Mouse (Mus musculus): Measurements from ENCODE around the gene Acoxl. TPM values are rescaled to one million over a fixed set of nuclear protein-coding genes. Genes with fewer than 3 reads are reported as not detected.
"Not testable (repeated sequence)": the region's sequence is repeated elsewhere in the genome, so short reads cannot be mapped to it uniquely, and the experiment has no call there.

Acoxl gene
- total RNA-seq, 2 experiments from 2014 or later, result not detected

GRCm38 (mm10) chr2:128069025-128069424 is 230.3 kb downstream of the Acoxl start:
- DNase-seq (ENCODE audit: extremely low spot score in 1 of 2, low spot score in 1 of 2), result no peak

GRCm38 (mm10) chr2:128071791-128072190 is 233.1 kb downstream of the Acoxl start:
- DNase-seq (ENCODE audit: extremely low spot score in 1 of 2, low spot score in 1 of 2), result no peak

DNA sequence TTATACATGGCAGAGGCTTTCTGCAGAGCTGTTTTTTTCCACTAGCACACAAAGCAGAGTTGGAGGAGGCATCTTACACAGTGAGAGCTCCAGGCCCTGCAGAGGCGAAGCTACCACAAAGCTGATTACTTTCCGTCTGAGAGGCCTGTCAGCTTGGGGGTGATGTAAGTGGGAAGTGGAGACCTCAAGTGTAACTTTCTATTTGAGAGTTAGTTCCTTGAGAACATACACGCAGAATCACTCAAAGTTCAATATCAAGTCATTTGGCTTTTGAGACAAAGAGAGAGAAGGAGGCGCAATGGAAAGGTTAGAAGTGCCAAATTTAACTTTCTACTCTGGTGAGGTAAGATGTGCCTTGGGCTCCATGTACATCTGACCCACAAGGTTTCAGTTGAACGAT is 234.3 kb downstream of the Acoxl start:
- DNase-seq (ENCODE audit: extremely low spot score in 1 of 2, low spot score in 1 of 2), result no peak

DNA sequence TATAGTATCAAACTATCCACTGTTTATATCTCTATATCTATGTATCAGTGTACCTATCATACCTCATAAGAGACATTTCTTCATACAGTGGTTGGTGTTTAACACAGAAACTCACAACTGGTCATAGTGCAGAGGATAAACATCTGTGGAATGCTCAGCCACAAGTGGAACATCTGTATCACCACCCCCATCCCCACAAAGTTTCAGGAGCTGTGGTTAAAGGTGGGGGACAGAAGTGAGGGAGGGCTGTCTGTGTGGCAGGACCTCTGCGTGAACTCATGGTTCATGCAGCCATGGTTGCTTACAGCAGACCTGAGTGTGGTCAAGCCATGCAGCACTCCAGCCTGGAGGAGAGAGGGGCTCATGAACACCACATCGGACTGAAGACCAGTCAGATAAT is 234.9 kb downstream of the Acoxl start:
- DNase-seq (ENCODE audit: extremely low spot score in 1 of 2, low spot score in 1 of 2), result no peak

DNA sequence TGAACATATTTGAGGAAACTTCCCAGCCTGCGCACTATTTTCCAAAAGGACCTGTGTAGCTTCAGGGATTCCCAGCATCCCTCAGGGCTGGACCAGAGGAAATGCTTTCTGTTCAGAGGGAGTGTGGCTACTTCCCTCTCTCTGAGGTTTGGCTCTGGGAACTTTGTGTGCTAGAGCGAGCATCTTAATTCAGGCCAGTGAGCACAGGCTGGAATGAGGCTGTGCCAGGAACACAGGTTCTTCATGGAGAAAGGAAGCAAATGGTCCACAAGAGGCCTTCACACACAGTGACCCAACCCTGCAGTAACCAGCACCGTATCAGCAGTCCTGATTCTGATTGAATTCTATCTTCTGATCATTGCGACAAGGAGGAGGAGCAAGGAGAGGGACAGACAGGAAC is 238.3 kb downstream of the Acoxl start:
- no peak for DNase-seq (ENCODE audit: extremely low spot score in 1 of 2, low spot score in 1 of 2)

DNA sequence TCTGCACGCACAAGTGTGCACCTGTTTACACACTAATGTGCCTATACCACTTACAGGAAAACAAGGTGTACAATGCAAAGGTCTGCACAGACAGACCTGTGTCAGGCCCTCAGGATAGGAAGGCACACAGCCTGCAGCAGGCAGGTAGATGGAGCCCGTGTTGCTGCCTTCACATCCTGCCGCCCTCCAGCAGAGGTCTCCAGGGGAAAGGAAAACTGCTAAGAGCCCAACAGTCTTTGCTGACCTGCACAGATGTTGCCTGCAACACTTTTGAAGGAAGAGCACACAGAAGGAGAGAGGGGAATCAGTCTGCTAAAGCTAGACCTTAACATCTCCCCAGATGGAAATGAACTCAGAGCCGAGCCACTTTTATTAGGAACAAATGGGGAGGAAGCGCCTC is 240.2 kb downstream of the Acoxl start:
- no peak for DNase-seq (ENCODE audit: extremely low spot score in 1 of 2, low spot score in 1 of 2)

DNA sequence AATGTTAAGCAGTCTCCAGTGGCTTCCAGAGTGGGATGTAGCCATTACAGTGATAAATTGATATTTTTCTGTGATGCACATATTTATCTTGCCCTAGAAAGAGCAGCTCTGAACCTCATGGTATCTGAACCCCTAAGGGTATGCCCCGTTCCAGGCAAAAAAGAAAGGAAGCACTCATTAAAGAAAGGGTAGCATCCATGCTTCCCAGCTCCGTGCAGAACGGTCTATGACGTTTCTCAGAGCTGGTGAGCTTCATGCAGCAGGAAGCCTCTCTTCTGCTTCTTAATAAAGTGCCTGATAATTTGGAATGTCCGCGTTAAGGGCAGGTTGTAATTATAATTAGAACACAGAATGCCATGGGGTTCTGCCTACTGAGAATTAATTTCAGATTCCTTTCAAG is 240.6 kb downstream of the Acoxl start:
- DNase-seq (ENCODE audit: extremely low spot score in 1 of 2, low spot score in 1 of 2), result no peak

DNA sequence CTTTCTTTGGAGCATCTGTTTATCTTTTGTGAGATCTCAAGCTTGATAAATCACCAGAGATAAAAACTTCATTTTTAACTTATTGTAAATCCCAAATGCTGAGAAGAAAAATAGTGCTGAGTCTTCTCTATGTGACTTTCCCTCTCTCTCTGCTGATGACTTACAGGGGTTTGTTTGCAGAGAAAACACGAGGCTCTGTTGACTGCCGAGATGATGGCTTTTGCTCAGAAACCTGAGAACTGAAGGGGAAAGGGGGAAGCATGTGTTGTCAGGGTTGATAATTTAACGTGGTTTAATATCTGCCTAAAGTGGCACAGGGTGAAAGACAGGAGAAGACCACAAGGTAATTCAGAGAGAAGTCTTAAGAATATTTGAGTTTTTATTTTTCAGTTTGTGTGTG is 245.2 kb downstream of the Acoxl start:
- no peak for DNase-seq (ENCODE audit: extremely low spot score in 1 of 2, low spot score in 1 of 2)

DNA sequence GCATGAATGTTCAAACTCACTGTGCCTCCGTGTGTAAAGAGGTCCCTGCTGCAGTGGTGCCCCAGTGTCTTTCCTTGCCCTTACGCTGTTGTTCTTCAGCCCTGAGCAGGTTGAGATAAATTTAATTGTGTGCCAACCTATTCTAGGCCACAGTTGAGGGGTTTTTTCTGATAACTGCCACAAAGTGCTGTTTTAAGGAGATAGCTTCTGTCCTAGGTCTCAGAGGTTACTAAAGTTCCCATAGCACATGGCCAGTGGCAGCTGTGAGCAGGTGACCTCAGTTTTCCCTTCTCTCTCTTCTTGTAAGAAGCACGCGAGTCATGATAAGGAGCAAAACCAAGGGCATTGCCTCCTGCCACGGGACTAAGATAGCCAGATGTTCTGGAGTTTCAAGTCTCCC is 245.9 kb downstream of the Acoxl start:
- DNase-seq (ENCODE audit: extremely low spot score in 1 of 2, low spot score in 1 of 2), result no peak

DNA sequence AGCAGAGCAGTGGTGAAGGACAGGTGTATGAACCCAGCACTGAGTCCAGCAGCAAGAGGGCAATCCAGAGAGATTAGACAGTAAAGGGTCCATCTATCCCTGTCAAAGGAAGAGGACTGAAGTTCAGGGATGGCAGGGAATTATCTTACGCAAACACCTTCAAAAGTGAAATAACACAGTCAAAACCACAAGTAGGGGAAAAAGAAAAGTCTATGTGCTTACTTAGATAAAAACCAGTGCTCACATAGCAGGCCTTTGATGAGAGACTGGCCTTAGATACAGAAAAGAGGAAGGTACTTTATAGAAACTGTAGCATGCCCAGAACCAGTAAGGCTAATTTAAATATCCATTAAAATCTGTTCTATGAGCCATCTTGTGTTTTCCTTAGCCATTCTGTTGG is 246.8 kb downstream of the Acoxl start:
- DNase-seq (ENCODE audit: extremely low spot score in 1 of 2, low spot score in 1 of 2), result no peak

DNA sequence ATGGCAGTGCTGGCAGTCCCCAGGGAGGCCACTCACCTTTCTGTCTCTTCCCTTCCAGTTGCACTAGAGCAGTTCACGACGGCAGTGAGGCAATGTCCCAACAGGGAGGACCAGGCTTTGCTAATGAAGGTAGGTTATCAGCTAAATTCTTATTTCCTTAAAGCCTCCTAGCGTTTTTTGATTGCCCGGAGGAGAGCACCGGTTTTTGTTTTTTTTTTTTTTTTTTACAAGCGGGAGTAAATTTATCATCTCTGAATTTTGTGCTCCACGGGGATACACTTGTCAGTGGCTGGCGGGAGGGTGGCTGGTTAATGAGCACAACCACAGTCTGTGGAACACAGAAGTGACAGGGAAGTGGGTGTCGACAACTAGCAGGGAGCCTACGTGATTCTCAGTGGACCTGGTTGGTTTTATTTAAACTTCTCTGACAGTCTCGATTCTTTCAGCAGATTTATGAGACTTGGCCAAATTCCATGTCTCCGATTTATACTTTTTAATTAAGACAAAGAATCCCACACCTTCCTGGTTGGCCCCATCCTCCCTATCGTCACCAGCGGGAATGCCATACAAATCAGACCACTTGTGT is 247.7 kb downstream of the Acoxl start:
- no peak for DNase-seq (ENCODE audit: extremely low spot score in 1 of 2, low spot score in 1 of 2)

DNA sequence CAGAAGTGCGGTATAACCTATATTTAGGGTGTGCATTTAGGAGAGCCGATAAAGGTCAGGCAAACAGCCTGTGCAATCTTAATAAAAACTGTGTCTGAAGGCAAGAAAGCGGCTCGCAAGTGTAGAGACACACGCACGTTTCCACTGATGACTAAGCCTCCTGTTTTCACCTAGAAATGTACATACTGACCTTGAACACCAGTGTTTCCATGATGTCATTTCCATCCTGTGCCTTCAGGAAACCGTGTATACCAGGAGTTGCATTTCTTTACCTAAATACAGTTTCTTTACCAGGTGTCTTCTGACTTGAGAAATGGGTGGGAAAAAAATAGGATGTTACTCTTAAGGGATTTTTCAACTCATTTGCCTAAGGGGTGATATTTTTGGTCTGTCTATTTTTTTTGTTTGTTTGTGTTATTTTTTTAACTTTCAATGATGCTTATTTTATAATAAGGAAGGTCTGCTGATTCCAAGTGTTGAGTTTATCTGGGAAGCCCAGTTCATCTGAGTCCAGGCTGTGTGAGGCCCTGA is 248.4 kb downstream of the Acoxl start:
- no peak for DNase-seq (ENCODE audit: extremely low spot score in 1 of 2, low spot score in 1 of 2)

DNA sequence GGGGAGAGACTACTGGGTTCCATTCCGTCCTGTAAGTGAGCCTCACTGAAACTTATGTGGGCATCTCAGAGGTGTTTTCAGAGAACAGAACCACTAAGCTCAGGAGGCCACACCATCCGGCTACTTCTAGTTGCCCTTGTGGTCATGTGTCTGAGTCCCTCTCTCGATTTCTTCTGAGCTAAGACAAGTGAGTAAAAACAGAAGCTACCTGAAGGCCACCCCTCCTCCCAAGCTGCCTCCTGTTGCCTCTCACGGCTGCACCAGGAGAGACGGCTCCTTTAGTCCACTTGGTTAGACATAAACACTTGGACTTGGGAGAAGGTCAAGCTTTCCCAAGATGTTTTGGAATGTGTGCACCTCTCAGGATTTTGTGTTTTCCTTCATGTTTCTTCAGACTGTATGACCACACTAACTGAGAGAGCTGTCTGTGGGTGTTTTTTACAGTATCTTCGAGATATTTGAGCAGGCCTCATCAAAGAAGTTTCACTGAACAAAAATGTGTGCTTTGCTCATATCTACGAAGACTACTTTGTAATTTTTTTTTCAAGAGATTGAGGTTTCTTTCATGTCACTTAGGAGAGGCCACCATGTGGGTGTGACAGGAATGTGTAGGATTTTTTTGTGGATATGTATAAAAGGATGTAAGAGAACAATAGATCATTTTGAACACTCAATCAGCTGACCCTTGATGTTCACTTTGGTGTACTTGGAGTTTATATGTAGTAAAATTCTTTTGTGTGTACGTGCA is 249.3 kb downstream of the Acoxl start:
- DNase-seq (ENCODE audit: extremely low spot score in 1 of 2, low spot score in 1 of 2), result no peak

- DNase-seq (ENCODE audit: extremely low spot score in 1 of 2, low spot score in 1 of 2), result no peak
Measured at GRCm38 (mm10) chr2:128090283-128090885, 251.7 kb downstream of the Acoxl start.

DNA sequence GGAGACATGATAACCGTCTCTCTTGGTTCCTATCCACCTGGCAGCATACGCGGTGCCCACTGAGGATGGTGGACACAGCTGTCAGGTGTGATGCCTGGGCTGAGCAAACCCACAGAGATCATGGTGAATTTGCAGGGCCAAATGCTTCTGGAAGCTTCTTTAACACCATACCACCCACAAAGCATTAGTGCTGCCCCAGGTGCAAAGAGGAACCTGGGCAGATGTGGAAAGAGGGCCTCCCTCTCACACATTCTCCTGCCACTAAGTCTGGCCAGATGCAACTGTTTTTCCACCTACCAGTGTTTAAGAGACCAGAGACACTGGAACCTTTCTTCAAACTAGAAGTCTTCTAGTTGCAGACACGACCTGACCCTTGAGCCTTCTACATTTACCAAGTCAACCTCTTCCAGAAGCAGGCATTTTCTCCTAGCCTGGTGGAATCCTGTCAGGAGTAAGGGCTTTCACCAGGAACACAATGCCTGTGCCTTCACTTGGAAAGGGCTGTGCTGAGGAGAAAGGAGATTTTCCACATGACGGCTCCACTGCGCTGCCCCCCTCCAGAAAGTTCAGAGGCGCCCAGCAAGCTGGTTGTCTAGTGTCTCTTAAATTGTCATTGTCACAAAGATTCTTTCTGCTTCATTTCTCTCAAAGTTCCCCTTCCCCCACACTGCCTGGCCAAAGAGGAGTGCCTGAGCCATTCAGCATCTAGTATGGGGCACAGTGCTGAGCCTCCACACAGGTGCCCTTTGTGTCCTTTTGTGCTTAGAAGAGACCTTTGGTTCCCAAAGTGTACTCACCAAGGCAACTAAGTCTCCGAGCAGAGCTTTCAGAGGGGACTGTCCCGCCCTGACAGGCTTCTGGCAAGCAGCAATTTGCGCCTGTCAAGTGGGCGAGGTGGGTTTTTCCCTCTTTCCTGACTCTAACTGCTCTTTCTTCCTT is 253.0 kb downstream of the Acoxl start:
- DNase-seq (ENCODE audit: extremely low spot score in 1 of 2, low spot score in 1 of 2), result no peak

DNA sequence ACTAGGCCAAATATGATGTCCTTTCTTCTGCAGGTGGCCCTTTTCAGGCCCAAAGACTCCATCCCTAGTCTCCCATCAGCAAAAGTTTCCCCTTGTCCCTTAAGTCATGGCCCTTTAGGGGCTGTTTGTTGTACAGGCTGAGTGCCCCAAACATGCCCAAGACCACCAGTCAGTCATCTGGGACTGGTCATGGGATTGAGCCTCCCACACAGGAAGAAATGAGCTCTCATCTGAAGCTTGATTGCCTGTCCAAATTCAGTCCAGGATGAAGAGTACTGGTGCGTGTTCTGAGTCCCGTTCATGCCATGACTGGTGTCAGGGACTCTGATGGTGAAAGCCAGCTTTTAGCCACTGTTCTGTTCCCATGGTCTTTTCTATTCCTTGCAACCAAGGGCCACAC is 253.8 kb downstream of the Acoxl start:
- no peak for DNase-seq (ENCODE audit: extremely low spot score in 1 of 2, low spot score in 1 of 2)

DNA sequence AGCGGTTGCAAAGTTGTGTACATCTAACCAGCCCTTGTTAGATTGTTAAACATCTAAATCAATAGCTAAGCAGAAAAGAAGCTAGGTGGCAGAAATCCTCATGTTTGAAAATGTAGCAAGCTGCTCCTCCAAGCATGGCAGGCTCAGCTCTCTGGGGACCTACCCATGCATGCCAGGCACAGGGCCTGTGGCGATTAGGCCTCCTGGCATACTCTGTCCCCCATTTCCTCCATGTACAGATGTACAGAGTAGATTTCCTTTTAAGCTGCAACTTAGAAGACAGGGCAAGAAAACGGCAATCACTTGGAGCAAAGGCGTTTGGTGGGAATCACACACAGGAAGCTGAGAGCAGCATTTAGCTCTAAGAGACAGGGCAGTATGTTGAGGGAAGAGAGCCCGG is 255.5 kb downstream of the Acoxl start:
- DNase-seq (ENCODE audit: extremely low spot score in 1 of 2, low spot score in 1 of 2), result no peak

- DNase-seq (ENCODE audit: extremely low spot score in 1 of 2, low spot score in 1 of 2), result no peak
Measured at GRCm38 (mm10) chr2:128094602-128095001, 255.9 kb downstream of the Acoxl start.

- DNase-seq (ENCODE audit: extremely low spot score in 1 of 2, low spot score in 1 of 2), result no peak
Measured at GRCm38 (mm10) chr2:128095270-128095669, 256.6 kb downstream of the Acoxl start.

DNA sequence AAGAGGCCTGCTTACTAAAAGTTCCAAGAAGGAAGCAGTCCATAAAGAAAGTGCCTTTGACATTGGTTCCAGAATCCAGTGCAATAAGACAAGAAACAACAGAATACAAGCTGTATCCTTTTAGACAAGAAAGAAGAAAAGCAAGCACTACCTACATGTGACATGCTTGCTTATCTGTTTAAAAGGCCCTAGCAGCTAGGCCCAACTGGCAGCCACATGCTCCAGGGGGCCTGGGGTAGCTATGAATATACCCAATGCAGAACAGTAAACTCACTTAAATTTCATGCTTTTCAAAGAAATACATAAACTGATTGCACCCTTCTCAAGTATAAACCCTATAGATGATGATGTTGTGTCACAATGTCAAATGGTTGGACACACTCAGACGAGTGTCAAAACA is 257.4 kb downstream of the Acoxl start:
- DNase-seq (ENCODE audit: extremely low spot score in 1 of 2, low spot score in 1 of 2), result no peak

- not testable (repeated sequence) for DNase-seq (ENCODE audit: extremely low spot score in 1 of 2, low spot score in 1 of 2)
Measured at GRCm38 (mm10) chr2:128098118-128098517, 259.4 kb downstream of the Acoxl start.

All from layer of hippocampus, postnatal 25 days (tissue).